8 mouse cellular contexts compared by ENCODE assay signal in genomic region chr4:102087091-102087565, GRCm38 (mm10). TPM values are rescaled to one million over a fixed set of nuclear protein-coding genes. Genes with fewer than 3 reads are reported as not detected.
DNase-seq lines count a peak whose midpoint lies in the region; ATAC-seq lines count a peak whose summit lies in the region.

Pde4b (plus strand) TSS chr4:102087543.

- H3K9me3 ChIP-seq in intestine, embryonic 16.5 days (ENCODE audit: control insufficient read depth, low read length): no peaks in the 10 kb centered on the region
- H3K9me3 ChIP-seq in midbrain, embryonic 11.5 days (ENCODE audit: control insufficient read depth, low read length): no peaks in the 10 kb centered on the region

- H3K9ac ChIP-seq in intestine, embryonic 16.5 days (ENCODE audit: low read depth, low read length): peak within 1 kb of the TSS; percentile 65
- H3K9ac ChIP-seq in midbrain, embryonic 11.5 days (ENCODE audit: low read length): peak within 1 kb of the TSS; percentile 64

- H3K4me1 ChIP-seq in intestine, embryonic 16.5 days (ENCODE audit: control insufficient read depth, insufficient read depth, low read length): peaks cover 12% of the 10 kb centered on the region
- peaks cover 3% of the 10 kb centered on the region for H3K4me1 ChIP-seq in midbrain, embryonic 11.5 days (ENCODE audit: control insufficient read depth, insufficient read depth, low read length)

- H3K27me3 ChIP-seq in intestine, embryonic 16.5 days (replicated peaks; ENCODE audit: control insufficient read depth, insufficient read depth, low read length): peaks cover 20% of the 10 kb centered on the region
- H3K27me3 ChIP-seq in midbrain, embryonic 11.5 days (ENCODE audit: control insufficient read depth, insufficient read depth, low read length): peaks cover 16% of the 10 kb centered on the region

- no peak for DNase-seq in layer of hippocampus, adult 8-10 months (ENCODE audit: low spot score in 2 of 2)
- no peak for DNase-seq in layer of hippocampus, adult 11-12 months (ENCODE audit: low spot score)
- peak; percentile 61 for DNase-seq in cerebellum, postnatal 14 days
- no peak for DNase-seq in gastrocnemius, postnatal 14 days
- DNase-seq in midbrain, embryonic 11.5 days (ENCODE audit: low spot score, missing footprints): peak; percentile 89
- DNase-seq in right cerebral cortex, postnatal 4 days: no peak

- peak within 1 kb of the TSS; percentile 96 for H3K4me2 ChIP-seq in intestine, embryonic 16.5 days (ENCODE audit: low read depth, low read length)
- H3K4me2 ChIP-seq in midbrain, embryonic 11.5 days: peak within 1 kb of the TSS; percentile 98

- H3K4me3 ChIP-seq in intestine, embryonic 16.5 days (ENCODE audit: low read length): peak within 1 kb of the TSS; percentile 58
- H3K4me3 ChIP-seq in midbrain, embryonic 11.5 days (ENCODE audit: low read depth, low read length): peak within 1 kb of the TSS; percentile 64

- WGBS in intestine, embryonic 16.5 days: 8% methylated on average over 11 of the region's 11 CpGs
- 5% methylated on average over 11 of the region's 11 CpGs for WGBS in midbrain, embryonic 11.5 days

- ATAC-seq in intestine, embryonic 16.5 days: peak; percentile 28; the same call in 1 of the 2 replicates
- peak; percentile 75 for ATAC-seq in midbrain, embryonic 11.5 days (ENCODE audit: low FRiP score)
- ATAC-seq in granulocyte monocyte progenitor cell, adult 5-6 weeks (replicated peaks; ENCODE audit: poor library complexity, severe bottlenecking): no peak

- intact Hi-C loops in gastrocnemius, postnatal 14 days (cut with DNase I; ENCODE audit: low total_unique reads): no loop called here

- H3K36me3 ChIP-seq in intestine, embryonic 16.5 days (ENCODE audit: control insufficient read depth, insufficient read depth, low read length): no peaks in the 10 kb centered on the region
- no peaks in the 10 kb centered on the region for H3K36me3 ChIP-seq in midbrain, embryonic 11.5 days (ENCODE audit: control insufficient read depth, insufficient read depth, low read length)

- H3K27ac ChIP-seq in intestine, embryonic 16.5 days (ENCODE audit: low read length): no peak within 1 kb of the TSS
- H3K27ac ChIP-seq in midbrain, embryonic 11.5 days (ENCODE audit: low read depth, low read length): no peak within 1 kb of the TSS

RNA-seq across cellular contexts. Expression of gene Pde4b, which starts in this region (rescaled TPM):
- 10 to 100 TPM; 67.4 to 82.7 (median 71.2) TPM for total RNA-seq in layer of hippocampus, adult 8-10 months (2022)
- total RNA-seq in gastrocnemius, postnatal 14 days (2021): 10 to 100 TPM; 28.8 to 39.4 TPM
- 11.0 and 12.1 TPM in 2 replicates for polyA plus RNA-seq in intestine, embryonic 16.5 days (2015; fragmentation: Nextera tagmentation; extraction: Ambion mirVana)
- polyA plus RNA-seq in midbrain, embryonic 11.5 days (2014; fragmentation: Nextera tagmentation; extraction: Ambion mirVana): 7.5 and 9.9 TPM in 2 replicates
- 6.1 and 11.4 TPM in 2 replicates for total RNA-seq in granulocyte monocyte progenitor cell, adult 5-6 weeks (2014; fragmentation: Nextera tagmentation)
- total RNA-seq in granulocyte monocyte progenitor cell, adult 5-6 weeks (2017): 10.3 and 16.2 TPM in 2 replicates

Comparison
In these comparisons a context has a peak if more than half of its experiments do, and no peak if none do; other contexts are left out.
1. DNase-seq: peak in cerebellum, postnatal 14 days (2 of 2) and midbrain, embryonic 11.5 days (single experiment); none in layer of hippocampus, adult 8-10 months (0 of 2), layer of hippocampus, adult 11-12 months (single experiment), gastrocnemius, postnatal 14 days (single experiment) and right cerebral cortex, postnatal 4 days (single experiment).